Mouse (Mus musculus) c-Kit-positive CD71-positive TER-119-positive erythroid progenitor cells, embryonic 14.5 days (primary cell): ENCODE measurements around the gene Clec2e.
A peak's percentile ranks its signal among the peaks of the same experiment; 100 is the strongest.
"Not testable (repeated sequence)": the region's sequence is repeated elsewhere in the genome, so short reads cannot be mapped to it uniquely, and the experiment has no call there.

Experiments
- DNase-seq: peaks from one replicate; pipeline ENCODE4 v3.0.0-alpha.2; 2013; ENCODE audit warnings: low spot score

The Clec2e gene

DNA sequence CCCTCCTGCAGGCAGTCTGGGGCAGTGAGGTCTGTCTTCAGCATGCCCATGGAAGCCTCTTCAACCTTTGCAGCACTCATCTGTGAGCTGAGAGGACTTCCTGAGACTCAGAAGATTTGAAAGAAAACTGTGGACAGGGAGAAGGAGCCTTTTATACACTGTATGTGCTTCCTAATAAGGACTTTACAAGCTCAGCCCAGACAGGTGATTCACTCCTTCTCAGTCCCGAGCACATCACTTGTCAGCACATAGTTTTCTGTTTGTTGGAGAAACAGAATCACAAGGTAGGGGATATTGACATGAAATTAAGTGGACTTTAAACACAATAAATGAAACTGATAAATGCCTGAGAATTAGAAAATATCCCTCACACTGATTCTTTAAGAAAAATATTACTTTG lies at the start of gene Clec2e:
Gene Clec2e (minus strand): TSS at position 120 of the 400 bp plus-strand sequence.
- DNase-seq = not testable (repeated sequence)

- no peak for DNase-seq
These were observed 46.1 kb upstream of the Clec2e start for GRCm38 (mm10) chr6:129146812-129147211.

DNA sequence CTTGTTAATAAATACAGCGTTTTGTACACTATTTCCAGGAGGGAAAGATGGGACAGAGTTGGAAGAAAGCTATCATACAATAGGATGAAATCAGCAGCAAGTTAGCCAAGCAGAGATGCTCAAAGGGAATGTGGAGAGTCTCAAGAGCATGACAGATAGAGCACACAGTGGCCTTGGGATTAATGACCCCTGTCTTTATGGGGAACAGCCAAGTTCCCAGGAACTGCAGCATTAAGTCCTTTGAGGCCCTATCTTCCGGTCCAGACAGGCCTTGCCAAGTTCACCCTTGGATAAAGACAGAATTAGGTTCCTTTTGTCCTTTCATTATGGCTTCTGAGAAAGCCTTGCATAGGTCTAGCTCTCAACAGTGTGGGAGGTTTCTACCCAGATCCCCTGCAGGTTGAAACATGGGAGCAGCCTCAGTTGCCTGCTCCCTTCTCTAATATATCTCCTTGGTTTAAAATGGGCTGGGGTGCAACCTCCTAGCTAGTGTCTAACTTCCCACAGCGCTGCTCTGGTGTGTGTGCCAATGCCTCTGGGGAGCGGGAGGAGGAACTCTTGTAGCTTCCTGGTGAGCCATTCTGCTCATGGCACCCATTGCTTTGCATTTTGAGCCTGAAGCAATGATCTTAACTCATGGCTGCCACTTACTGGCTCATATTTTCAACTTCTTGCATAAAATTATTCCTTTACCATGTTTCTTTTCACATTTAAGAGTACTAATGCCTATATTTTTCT lies 32.1 kb upstream of the Clec2e start:
- no peak for DNase-seq

DNA sequence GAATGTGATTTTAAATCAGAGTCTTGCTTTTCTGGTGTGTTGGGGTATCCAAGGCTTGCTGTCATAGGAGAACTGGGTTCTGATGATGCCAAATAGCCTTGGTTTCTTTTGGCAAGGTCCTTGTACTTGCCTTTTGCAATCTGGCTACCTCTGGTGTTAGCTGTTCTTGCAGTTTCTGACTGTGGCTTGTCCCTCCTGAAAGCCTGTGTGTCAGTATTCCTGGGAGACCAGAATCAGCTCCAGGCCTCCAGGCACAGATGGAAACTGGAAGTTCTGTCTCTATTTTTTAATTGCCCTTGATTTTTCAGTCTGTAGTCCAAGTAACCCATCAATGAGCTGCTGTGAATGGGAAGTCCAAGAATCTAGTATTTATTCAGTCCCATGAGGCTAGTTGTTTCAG lies 26.1 kb upstream of the Clec2e start:
- no peak for DNase-seq

DNA sequence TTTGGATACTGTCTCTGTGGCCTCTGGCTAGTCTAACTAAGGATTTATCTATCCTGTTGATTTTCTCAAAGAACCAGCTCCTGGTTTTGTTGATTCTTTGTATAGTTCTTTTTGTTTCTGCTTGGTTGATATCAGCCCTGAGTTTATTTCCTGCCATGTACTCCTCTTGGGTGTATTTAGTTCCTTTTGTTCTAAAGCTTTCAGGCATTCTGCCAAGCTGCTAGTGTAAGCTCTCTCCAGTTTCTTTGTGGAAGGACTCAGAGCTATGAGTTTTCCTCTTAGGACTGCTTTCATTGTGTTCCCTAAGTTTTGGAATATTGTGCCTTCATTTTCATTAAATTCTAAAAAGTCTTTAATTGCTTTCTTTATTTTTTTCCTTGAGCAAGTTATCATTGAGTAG lies 23.8 kb upstream of the Clec2e start:
- not testable (repeated sequence) for DNase-seq

GRCm38 (mm10) chr6:129116223-129116622 lies 15.5 kb upstream of the Clec2e start:
- DNase-seq = no peak

GRCm38 (mm10) chr6:129114237-129114636 lies 13.5 kb upstream of the Clec2e start:
- DNase-seq = not testable (repeated sequence)

- DNase-seq = no peak
These were observed 13.1 kb upstream of the Clec2e start for GRCm38 (mm10) chr6:129113769-129114168.

DNA sequence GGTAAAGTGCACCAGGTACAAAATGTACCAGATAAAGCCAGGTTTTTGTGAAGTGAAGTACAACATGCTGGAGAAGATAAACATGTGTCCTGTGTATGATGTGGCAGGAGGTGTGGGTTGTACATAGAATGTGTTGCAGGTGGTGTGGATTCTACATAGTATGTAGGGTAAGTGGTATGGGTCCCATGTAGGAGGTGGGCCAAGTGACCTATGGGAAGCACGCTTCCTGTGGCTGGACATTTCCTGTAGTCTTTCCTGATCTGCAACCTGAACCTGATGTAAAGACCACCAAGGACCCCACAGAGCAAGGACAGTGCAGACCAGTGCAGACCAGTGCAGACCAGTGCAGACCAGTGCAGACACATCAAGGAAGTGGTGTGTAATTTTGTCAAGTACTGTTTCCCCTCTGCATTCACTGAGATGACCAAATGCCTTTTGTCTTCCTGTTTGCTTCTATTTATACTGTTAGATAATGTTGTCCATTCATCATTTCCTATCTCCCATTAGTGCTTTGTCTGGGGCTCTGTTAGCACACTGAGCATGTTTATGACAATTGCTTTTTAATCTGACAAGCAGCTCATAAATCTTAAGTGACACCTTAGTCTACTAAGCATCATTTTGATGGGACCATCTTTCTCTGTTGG lies 12.4 kb upstream of the Clec2e start:
- no peak for DNase-seq

DNA sequence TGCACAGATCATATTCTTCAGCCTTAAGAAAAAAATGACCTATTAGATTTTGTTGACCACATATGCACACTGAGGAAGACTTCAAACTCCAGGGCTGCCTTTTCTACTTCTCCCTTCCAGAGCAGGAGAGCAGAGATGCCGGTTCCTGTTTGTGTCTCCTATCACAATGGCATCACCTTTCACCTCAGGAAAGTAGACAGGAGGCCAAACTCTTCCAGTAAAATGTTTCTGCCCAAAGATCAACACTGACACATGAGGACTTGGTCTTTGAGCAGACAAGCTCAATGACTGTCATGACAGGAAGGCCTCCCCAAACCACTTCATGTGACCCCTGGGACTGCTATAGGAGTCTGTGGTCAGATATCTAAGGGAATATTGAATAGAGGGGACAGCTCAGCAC lies 11.8 kb upstream of the Clec2e start:
- DNase-seq = no peak

DNA sequence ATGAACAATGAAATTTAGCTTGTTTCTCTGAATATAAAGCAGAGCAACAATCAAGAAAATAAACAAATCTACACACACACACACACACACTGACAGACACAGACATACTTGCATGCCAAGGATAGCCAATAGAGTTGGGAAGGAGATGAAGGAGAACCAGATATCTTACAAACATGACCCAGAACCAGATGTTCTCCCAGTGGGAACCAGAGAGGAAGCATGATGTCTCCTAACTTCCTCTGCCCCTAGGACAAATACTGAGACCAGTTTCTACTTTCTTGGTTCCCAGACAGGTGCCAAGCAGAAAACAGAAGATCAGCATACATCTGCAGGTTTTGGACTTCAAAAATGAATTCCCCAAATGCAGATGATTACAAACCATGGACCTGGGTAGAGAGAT lies 7.2 kb upstream of the Clec2e start:
- DNase-seq = no peak

DNA sequence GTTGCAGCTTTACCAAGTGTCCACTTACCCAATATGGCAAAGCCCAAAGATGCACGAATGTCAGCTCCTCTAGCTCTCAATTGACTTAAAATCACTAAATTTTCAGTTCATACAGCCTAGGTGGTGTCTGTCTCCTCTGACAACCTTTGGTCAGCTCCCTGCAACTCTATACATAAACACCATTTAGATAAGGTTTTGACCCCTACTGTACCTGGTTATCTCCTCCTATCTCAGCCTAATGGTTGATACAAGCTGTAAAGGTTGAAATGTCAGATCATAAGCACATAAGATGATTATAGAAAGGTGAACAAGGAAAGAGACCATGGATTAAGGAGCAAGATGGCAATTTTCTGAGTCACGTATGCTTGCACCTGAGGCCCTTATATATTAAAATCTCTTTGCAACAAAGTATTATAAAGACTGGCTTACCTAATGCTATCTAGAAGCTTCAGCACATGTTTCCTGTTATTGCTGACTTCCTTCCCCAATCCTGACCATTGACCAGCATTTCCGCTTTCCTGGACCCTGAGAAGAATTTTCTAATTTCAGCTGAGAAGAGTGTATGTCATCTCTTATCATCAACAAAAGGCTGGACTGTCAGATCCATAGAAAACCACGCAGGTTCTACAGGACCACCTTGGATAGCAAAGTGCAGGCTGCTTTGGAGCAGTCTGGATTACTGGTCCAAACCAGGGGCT lies 2.3 kb upstream of the Clec2e start:
- DNase-seq = no peak

DNA sequence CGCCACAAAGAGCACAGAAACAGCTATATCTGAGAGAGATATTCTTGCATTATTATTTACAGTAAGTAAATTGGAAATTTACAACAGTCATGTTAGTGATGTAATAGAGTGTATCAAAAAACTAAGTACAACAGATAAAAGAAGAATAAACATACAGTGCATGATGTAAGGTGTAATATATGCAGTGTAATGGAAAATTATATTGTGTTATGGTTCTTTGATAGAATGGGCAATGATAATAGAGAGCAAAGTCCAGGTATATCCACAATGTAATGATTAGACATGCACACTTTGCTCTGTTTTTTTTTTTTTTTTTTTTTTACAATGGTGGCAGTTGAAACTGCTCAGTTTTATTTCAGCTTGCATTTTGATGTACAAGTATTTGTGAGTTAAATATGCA lies 891 bp upstream of the Clec2e start:
- no peak for DNase-seq

DNA sequence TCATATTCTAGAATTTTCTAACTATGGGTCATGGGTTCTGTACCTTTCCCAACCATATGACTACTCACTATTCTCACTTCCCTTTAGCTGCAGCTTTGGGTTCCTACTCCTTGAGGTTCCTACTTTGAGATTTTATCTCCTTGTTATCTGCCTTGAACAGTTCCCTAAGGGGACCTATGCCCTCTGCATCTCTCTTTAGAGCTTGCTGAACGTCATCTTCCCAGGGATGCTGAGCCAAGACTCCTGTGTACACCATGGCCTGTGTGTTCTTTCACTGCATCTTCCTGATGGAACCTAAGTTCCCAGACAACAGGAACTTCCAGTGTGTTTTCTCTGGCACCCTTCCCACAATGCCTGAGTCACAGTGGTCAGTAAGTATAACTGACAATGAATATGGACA lies 2.8 kb downstream of the Clec2e start:
- no peak for DNase-seq

DNA sequence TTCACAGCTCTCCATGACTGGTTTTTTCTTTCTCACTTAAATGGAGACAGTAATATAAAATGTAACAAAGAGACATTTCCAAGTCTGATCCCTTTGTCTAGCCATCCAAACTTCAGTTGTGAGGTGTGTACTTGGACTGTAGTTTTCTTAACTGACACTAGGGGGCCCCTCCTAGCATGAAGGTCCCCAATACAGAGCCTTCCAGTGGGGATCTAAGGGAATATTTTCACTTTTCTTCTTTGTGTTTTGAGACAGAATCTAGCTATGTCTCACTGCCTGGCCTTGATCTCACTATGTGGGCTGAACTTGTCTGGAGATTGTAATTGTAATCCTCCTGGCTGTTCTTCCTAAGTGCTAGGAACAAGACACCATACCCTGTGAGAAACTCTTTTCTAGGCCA lies 5.5 kb downstream of the Clec2e start:
- peak; percentile 19 for DNase-seq

- not testable (repeated sequence) for DNase-seq
These were observed 12.1 kb downstream of the Clec2e start for GRCm38 (mm10) chr6:129088596-129088995.

- peak; percentile 44 for DNase-seq
These were observed 12.6 kb downstream of the Clec2e start for GRCm38 (mm10) chr6:129088161-129088560.

GRCm38 (mm10) chr6:129086031-129086430 lies 14.7 kb downstream of the Clec2e start:
- not testable (repeated sequence) for DNase-seq

GRCm38 (mm10) chr6:129085098-129085497 lies 15.6 kb downstream of the Clec2e start:
- no peak for DNase-seq

DNA sequence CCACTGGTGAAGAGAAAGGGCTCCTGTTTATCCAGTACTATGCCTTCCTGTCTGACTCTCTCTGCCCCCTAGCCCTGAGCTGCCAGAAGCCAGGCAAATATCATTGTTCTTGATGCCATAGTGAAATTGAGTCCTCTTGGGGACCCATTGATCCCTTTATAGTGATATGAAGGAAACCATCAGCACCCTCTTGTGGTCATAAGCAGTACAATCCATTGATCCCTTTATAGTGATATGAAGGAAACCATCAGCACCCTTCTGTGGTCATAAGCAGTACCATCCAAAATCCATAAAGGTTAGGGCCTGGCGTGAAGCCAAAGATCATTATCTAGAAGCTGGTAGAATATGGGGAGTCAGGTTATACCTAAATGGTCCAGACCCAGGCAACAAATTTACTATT lies 33.7 kb downstream of the Clec2e start:
- peak; percentile 43 for DNase-seq

DNA sequence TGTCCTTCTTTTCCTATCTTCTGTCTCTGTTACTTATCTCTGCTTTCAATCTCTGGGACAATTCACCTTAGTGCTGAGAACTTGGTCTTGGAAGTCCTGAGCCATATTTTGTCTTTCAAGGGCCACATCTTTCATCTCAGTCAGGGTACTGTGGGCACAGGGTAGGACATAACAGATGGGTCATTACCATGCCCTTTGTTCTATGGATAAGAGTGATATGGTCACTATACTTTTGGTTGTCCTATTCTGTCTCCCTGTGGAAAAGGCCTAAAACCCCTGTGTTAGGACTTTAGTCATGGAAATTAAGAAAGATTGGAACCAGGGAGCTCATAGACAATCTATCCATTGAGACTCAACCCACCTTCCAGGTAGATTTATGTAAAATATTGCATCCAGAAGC lies 34.2 kb downstream of the Clec2e start:
- no peak for DNase-seq

- no peak for DNase-seq
These were observed 34.9 kb downstream of the Clec2e start for GRCm38 (mm10) chr6:129065857-129066256.

- DNase-seq = no peak
These were observed 35.3 kb downstream of the Clec2e start for GRCm38 (mm10) chr6:129065407-129065806.
